Mouse (Mus musculus) cerebellum, postnatal 10 days (tissue): ENCODE measurements around the gene C2cd2.

Experiments
- DNase-seq, 2 experiments: peaks; one replicate each; pipeline ENCODE4 v3.0.0; 2021; ENCODE audit warnings: mixed read lengths in 2 of 2

C2cd2 gene

DNA sequence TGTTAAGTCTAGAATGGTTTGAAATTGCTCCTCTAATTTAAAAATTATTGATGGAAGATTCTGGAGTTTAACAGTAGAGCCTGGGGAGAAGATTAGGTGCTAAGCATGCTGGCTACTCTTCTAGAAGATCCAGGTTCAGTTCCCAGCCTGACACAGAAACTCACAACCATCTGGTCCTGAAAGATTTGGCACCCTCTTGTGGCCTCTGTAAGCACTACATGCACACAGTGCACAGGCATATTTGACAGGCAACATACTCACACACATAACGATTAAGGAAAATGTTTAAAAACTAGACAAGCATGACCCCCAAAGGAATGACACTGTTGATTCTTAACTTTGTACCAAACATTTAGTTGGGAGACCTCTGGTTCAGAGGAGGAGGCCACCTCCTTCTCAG is 83.3 kb downstream of the C2cd2 start:
- peak; percentile 75 to 79 for DNase-seq

DNA sequence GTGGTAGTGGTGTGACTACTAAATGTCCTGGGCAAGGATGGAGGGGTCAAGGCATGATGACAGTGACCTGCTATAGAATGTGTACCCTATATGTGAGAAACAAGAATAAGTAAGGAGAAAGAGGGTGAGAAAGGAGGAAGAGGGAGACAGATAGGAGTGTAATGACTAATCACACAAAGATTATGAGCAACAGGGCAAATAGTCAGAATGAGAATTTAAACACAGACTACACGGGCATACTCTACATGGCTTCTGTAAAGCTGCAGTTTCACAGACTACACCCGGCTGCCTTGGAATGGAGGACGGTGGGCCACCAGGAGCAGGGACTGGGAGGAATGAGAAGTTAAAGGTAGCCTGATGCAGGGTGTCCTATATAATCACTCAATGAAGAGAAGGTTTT is 84.9 kb downstream of the C2cd2 start:
- no peak for DNase-seq

DNA sequence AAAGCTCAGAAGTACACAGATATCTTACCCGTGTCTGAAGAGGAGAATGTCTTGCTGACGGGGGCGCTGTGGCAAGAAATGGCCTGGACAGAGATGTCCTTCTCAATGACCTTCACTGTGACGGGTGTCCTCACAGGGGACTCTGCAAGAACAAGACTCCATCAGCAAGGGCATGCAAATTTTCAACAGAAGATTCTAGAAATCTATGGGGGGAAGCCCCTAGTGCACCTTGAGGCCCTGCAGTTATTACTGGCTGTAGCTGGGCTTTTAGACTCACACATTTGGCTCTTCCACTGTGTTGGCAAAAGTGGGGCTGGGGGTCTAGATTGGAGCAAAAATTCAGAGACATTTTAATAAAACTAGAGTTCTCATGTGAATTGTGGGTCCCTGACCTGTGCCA is 87.3 kb downstream of the C2cd2 start:
- no peak for DNase-seq

DNA sequence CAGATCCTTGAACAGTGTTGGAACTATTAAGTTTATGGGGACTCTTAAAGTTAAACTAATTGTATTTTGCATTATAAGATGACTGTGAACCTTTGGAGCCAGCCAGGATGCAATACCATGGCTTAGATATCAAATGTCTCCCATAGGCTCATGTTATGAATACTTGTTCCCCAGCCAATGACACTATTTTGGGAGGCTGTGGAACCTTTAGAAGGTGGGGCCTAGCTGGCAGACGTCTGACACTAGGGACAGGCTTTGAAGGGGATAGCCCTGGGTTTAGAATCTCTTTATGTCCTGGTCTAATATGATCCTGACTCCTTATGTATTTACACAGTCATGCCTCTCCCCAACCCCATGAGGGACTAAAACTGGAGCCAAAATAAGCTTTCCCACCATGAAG is 88.0 kb downstream of the C2cd2 start:
- no peak for DNase-seq

DNA sequence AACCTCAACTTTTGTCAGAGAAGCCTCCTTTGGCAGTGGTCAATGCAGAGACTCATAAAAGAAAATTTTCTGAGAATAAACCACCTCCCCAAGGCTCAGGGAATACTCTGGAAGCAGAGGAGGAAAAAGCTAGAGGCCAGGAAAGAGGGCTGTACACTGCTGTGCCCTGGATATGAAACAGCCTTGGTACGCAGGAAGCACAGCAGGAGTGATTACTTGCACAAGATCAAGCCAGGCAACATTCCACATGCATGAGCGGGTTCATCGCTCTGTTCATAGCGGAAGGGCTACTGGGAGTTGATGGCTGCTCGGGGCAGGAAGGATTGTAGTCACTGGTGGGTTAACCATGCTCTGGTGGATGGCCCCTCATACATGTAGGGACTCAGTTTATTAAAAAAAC is 89.7 kb downstream of the C2cd2 start:
- peak; percentile 68 to 77 for DNase-seq

- DNase-seq, result no peak
These were observed 93.0 kb downstream of the C2cd2 start for GRCm38 (mm10) chr16:97869193-97870102.

DNA sequence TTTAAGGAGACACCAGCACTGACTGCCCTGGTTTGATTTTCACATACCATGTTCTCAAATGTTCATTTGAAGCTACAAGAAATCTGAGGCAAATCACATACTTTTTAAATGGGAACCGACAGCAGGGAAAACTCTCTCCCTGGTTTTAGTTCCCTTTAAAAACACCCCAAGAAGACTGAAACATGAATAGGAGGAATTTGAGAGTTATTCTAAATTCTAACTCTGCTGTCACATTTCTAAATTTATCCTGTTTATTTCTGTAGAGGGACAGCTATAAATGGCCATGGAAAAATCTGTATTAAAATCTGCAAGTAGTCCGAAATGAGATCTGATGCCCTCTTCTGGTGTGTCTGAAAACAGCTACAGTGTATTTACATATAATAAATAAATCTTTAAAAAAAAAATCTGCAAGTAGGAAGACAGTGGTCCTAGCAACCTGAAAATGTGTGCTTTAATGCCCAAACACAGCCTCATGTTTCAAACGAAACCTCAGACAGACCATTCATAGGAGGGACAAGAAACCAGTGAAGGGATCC is 98.4 kb downstream of the C2cd2 start:
- DNase-seq, result no peak

GRCm38 (mm10) chr16:97856050-97856449 is 106.3 kb downstream of the C2cd2 start:
- no peak for DNase-seq

DNA sequence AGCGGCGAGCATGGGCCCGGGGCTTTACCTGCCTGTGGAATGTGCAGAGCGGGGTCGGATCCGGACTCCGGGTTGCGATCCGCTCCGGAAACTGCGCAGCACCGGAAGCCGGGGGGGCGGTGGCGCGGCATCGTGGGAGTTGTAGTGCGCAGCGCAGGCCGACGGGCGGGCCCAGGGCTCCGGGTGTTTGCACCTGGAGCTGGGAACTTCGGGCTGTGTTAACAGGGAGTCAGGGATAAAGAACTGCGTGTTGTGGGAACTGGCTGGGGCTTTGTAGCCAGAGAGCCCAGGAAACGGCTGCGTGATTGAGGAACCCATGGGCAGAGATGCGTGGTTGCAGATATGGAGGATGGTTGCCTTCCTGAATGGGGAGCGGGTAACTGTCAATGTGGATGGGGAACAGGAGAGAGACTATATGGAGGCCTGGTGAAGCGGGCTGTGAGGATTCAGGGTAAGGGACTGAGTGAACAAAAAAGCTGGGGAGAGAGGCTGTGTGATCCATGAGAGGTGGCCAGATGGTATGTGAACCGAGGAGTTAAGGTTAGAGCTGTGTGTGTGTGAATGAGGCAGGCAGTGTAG is 110.6 kb downstream of the C2cd2 start, which contains the start of gene Prdm15:
TSS of gene Prdm15 (minus strand) at position 110 of the 579 bp plus-strand sequence.
- peak; percentile 95 to 96 for DNase-seq

DNA sequence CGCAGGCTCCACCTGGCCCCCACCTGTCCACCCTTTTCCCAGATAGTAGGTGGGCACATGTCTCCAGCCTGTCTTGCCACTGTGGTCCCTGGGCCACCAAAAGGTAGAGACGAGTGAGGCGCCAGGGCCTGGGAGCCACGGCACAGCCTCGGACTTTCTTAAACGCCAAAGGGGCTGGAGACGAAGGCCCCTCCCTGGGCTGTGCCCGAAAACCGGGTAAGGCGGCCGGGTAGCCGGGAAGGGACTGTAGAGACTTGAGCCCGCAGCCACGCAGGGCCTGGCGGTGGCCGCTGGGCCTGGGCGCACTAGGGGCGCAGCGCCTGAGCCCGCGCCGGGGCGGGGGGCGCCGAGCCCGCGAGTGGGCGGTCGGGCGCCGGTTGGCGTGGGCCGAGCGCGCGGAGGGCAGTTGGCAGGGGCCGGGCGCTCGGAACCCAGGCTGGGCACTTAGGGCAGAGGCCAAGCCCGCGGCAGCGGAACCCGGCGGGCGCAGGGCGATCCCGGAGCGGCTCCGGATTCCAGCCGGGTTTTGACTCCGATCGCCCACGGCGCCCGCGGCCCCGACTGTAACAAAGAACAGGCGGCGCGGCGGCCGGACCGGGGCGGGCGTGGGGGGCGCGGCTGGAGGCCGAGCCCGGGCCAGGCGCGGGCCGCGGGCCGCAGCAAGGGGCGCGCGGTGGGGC is 111.2 kb downstream of the C2cd2 start:
- DNase-seq, result peak; percentile 95

- DNase-seq, result no peak
These were observed 111.7 kb downstream of the C2cd2 start for GRCm38 (mm10) chr16:97850667-97851060.

GRCm38 (mm10) chr16:97848832-97849231 is 113.6 kb downstream of the C2cd2 start:
- no peak for DNase-seq

DNA sequence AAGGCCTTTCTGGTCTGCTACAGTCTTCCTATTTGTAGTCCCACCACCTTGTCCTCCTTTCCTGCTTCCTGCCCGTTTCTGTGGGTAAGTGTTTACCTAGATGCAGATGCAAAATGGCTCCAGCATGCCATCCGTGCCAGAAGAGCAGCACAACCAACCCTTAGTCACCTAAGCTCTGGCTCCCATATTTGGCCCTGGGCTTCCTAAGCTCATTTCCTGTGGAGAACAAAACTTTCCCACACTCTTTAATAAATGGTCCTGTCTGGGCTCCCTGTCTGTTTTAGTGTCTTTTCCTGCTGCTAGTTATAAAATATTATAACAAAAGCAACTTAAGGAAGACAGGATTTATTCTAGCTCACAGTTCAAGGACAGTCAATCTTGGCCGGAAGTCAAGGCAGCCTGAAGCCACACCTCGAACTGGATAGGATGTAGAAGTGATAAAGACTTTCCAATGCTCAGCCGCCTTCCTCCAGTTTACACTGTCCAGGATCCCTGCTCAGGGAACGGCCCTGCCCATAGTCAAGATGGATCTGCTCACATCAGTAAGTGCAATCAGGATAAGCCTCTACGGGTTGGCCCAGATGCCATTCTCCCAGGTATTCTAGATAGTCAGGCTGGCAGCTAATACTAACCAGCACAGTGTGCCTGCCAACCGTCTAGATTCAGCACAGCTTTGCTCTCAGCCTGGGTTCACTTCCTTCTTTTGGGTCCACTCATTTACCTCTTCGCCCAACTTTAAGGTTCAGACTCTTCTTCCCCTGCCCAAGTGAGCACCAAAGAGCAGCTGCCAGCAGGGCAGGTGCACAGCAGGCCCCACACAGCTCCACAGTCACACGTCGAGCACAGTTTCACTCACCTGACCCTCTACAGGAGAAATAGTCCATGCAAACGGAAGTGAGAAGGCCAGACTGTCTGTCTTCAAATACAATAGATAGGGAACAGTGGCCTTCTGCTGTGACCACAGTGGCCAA is 117.1 kb downstream of the C2cd2 start:
- no peak for DNase-seq

GRCm38 (mm10) chr16:97832154-97832553 is 130.2 kb downstream of the C2cd2 start:
- DNase-seq, result no peak

DNA sequence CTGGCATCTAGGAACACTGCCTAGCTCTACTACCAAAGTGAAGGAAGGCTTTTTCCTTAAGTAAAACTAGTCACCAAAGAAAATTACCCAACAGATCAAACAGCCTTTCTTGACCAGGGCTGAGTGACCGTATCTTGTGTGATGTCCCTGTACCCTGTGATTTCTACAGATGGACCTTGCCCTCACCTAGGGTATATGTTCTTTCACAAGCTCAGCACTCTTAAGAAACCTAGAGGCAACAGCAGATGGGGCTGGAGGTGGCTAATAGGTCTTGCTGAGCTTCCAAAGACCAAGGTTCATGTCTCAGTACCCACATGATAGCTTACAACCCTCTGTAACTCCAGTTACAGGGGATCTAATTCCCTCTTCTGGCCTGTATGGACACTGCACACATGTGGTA is 134.2 kb downstream of the C2cd2 start:
- DNase-seq, result no peak

DNA sequence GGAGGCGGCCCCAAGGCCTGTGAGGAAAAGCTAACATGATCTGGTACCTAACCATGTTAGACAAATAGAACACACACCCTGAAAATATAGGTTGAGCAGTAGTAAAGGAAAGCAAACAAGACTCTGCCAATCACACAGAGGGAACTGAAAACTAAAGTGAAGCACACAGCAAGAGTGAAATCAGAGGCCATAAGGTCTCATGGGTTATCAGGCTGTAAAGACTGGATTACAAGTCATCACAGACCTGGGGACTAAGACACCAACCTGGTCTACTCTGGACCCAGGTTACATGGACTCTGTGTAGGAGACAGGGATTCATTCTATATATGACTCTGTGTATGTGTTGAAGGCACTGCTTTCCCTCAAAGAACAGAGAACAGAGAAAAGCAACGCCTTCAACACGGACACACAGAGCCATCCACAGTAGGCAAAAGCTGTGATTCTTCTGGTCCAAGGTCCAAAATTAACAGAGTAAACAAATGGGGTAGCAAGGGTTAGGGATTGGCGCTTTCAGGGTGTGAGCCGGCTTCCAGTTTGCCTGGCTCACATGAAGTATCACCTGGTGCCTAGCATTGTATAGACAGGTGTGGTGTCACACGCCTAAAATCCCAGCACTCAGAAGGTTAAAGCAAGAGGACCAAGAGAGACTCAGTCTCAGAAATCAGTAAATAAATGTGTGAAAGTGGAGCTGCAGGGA is 138.9 kb downstream of the C2cd2 start:
- no peak for DNase-seq

- no peak for DNase-seq
These were observed 142.9 kb downstream of the C2cd2 start for GRCm38 (mm10) chr16:97819532-97819931.

- no peak for DNase-seq
These were observed 145.0 kb downstream of the C2cd2 start for GRCm38 (mm10) chr16:97817414-97817813.

GRCm38 (mm10) chr16:97815269-97815668 is 147.1 kb downstream of the C2cd2 start:
- no peak for DNase-seq

- no peak for DNase-seq
These were observed 148.3 kb downstream of the C2cd2 start for GRCm38 (mm10) chr16:97814060-97814459.

DNA sequence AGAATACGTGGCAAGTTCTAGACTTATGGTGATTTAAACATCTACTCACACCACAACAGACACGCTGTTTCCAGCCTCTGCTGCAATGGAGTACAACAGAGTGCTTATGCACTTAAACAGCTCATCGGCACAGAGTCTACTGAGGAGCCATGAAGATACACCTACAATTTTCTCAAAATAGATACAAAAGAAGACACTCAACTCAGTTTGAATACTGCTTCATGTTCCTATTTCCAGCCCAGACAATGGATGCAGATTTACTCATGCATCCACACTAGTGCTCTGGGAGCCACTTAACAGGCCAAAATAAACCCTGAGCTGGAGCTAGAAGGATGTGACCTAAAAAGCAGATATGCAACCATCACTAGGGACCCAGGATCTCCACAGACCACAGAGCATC is 153.5 kb downstream of the C2cd2 start:
- DNase-seq, result no peak

DNA sequence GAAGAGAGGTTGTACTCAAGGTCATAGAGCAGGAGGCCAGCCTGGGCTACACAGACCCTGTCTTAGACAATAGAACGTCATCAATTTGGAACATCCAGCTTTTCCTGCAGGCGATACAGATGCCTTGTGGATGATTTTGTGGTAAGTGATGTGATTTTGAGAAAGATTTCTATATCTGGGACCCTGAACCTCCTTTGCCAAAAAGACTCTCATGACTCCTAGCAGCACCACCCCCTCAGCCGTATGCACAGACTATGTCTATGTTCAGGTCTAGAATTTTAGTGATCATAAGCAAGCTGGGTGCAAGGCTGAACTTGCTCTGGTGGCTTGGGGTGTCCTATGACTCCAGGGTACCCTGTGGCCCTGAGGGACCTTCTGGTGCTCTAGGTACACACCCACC is 156.8 kb downstream of the C2cd2 start:
- no peak for DNase-seq
